Mouse (Mus musculus): ENCODE results near the gene Hip1r.
"Not testable (repeated sequence)": the region's sequence is repeated elsewhere in the genome, so short reads cannot be mapped to it uniquely, and the experiment has no call there.

Gene Hip1r

GRCm38 (mm10) chr5:124035806-124036205, 62.4 kb downstream of the Hip1r start:
- no peak for DNase-seq (ENCODE audit: low spot score in 2 of 2)

GRCm38 (mm10) chr5:124036341-124036740, 62.9 kb downstream of the Hip1r start:
- no peak for DNase-seq (ENCODE audit: low spot score in 2 of 2)

GRCm38 (mm10) chr5:124036836-124037235, 63.4 kb downstream of the Hip1r start:
- no peak for DNase-seq (ENCODE audit: low spot score in 2 of 2)

GRCm38 (mm10) chr5:124039602-124040001, 66.2 kb downstream of the Hip1r start:
- no peak for DNase-seq (ENCODE audit: low spot score in 2 of 2)

GRCm38 (mm10) chr5:124041097-124041496, 67.7 kb downstream of the Hip1r start:
- DNase-seq (ENCODE audit: low spot score in 2 of 2) = no peak

- DNase-seq (ENCODE audit: low spot score in 2 of 2) = peak; percentile 81 to 87
Observed at GRCm38 (mm10) chr5:124043212-124043978, 70.0 kb downstream of the Hip1r start.

GRCm38 (mm10) chr5:124043999-124044398, 70.6 kb downstream of the Hip1r start:
- DNase-seq (ENCODE audit: low spot score in 2 of 2) = no peak

GRCm38 (mm10) chr5:124045453-124046010, 72.1 kb downstream of the Hip1r start:
- DNase-seq (ENCODE audit: low spot score in 2 of 2) = no peak

GRCm38 (mm10) chr5:124046741-124047401, 73.4 kb downstream of the Hip1r start:
- DNase-seq (ENCODE audit: low spot score in 2 of 2) = no peak

GRCm38 (mm10) chr5:124049249-124050045, 76.0 kb downstream of the Hip1r start:
- no peak for DNase-seq (ENCODE audit: low spot score in 2 of 2)

GRCm38 (mm10) chr5:124050095-124051050, 76.9 kb downstream of the Hip1r start:
- no peak for DNase-seq (ENCODE audit: low spot score in 2 of 2)

GRCm38 (mm10) chr5:124051899-124052491, 78.6 kb downstream of the Hip1r start:
- DNase-seq (ENCODE audit: low spot score in 2 of 2) = no peak

- not testable (repeated sequence) for DNase-seq (ENCODE audit: low spot score in 2 of 2)
Observed at GRCm38 (mm10) chr5:124052641-124053040, 79.2 kb downstream of the Hip1r start.

Data from right cerebral cortex, postnatal 36 days (tissue).